26 mouse cellular contexts compared by ENCODE assay signal in genomic region chr13:29224815-29225214, GRCm38 (mm10).
"Had no signal": no experiment of that assay in that cellular context is flagged by ENCODE, and none has a peak within 500 bp of the region (broad histone marks: within the 10 kb centered on the region; RNA-seq: fewer than 3 reads in every experiment).

No protein-coding gene starts in this region.

- H3K36me3 ChIP-seq: heart, embryonic 10.5 days; heart, embryonic 12.5 days; hindbrain, embryonic 10.5 days; hindbrain, embryonic 13.5 days; hindbrain, embryonic 15.5 days; kidney, embryonic 15.5 days; limb, embryonic 13.5 days; limb, embryonic 15.5 days; liver, embryonic 12.5 days had no signal

- H3K4me1 ChIP-seq: limb, embryonic 15.5 days; liver, embryonic 12.5 days had no signal

- H3K9ac ChIP-seq: heart, embryonic 12.5 days; hindbrain, embryonic 13.5 days; hindbrain, embryonic 15.5 days; kidney, embryonic 15.5 days; limb, embryonic 13.5 days; limb, embryonic 15.5 days; liver, embryonic 12.5 days had no signal

- H3K9me3 ChIP-seq: heart, embryonic 10.5 days; heart, embryonic 12.5 days; hindbrain, embryonic 10.5 days; hindbrain, embryonic 13.5 days; hindbrain, embryonic 15.5 days; kidney, embryonic 15.5 days; limb, embryonic 15.5 days; liver, embryonic 12.5 days had no signal

- H3K4me3 ChIP-seq: gastrocnemius, adult 2 months; heart, embryonic 10.5 days; heart, embryonic 12.5 days; hindbrain, embryonic 10.5 days; hindbrain, embryonic 13.5 days; hindbrain, embryonic 15.5 days; kidney, embryonic 15.5 days; layer of hippocampus, adult 2 months; limb, embryonic 13.5 days; limb, embryonic 15.5 days; liver, embryonic 12.5 days had no signal

- H3K27ac ChIP-seq: gastrocnemius, adult 2 months; heart, embryonic 10.5 days; hindbrain, embryonic 10.5 days; hindbrain, embryonic 13.5 days; hindbrain, embryonic 15.5 days; hindbrain, postnatal 0 days; kidney, embryonic 15.5 days; layer of hippocampus, adult 2 months; limb, embryonic 13.5 days; limb, embryonic 15.5 days; liver, embryonic 12.5 days had no signal

- H3K4me2 ChIP-seq: heart, embryonic 12.5 days; hindbrain, embryonic 13.5 days; hindbrain, embryonic 15.5 days; kidney, embryonic 15.5 days; limb, embryonic 13.5 days; limb, embryonic 15.5 days; liver, embryonic 12.5 days had no signal

- DNase-seq: gastrocnemius, adult 2 months; gastrocnemius, postnatal 10 days; gastrocnemius, postnatal 25 days; heart, adult 18-20 months; heart, postnatal 10 days; heart, postnatal 4 days; kidney, adult 11 months; kidney, adult 2 months; kidney, adult 9 months; kidney, postnatal 10 days; kidney, postnatal 25 days; kidney, postnatal 4 days; layer of hippocampus, postnatal 36 days; left cerebral cortex, postnatal 4 days had no signal

- ATAC-seq: hindbrain, postnatal 0 days; intestine, embryonic 16.5 days; liver, embryonic 12.5 days had no signal

- H3K27me3 ChIP-seq: heart, embryonic 12.5 days; hindbrain, embryonic 13.5 days; hindbrain, embryonic 15.5 days; kidney, embryonic 15.5 days; limb, embryonic 13.5 days; limb, embryonic 15.5 days; liver, embryonic 12.5 days had no signal
